Mouse (Mus musculus) testis, adult 2 months (tissue): Measurements from ENCODE around the gene Ncbp3.

Experiments used
- CTCF ChIP-seq: fragments of 200-500 bp; IDR thresholded peaks from 2 replicates; pipeline ENCODE4 v1.5.1; 2012; ENCODE audit warnings: low read depth, mild to moderate bottlenecking, inconsistent platforms, low read length, moderate library complexity; ENCODE audit not compliant: control insufficient read depth, insufficient read depth, insufficient replicate concordance
- POLR2A ChIP-seq: fragments of 200-500 bp; IDR thresholded peaks from 2 replicates; pipeline ENCODE4 v1.6.1; 2012; ENCODE audit warnings: low read depth, mild to moderate bottlenecking, inconsistent platforms, low read length, moderate library complexity; ENCODE audit not compliant: control insufficient read depth

GRCm38 (mm10) chr11:73015391-73016102, 32.0 kb upstream of the Ncbp3 start:
- TF ChIP-seq CTCF (no peak), POLR2A (no peak)
